Mouse (Mus musculus): ENCODE measurements around the gene Brd3. TPM values are rescaled to one million over a fixed set of nuclear protein-coding genes. Genes with fewer than 3 reads are reported as not detected.
A peak's percentile ranks its signal among the peaks of the same experiment; 100 is the strongest.
"Not testable (repeated sequence)": the region's sequence is repeated elsewhere in the genome, so short reads cannot be mapped to it uniquely, and the experiment has no call there.

The Brd3 gene
- 10.7 and 13.7 TPM in 2 replicates for polyA plus RNA-seq (2012; rRNA removed)

DNA sequence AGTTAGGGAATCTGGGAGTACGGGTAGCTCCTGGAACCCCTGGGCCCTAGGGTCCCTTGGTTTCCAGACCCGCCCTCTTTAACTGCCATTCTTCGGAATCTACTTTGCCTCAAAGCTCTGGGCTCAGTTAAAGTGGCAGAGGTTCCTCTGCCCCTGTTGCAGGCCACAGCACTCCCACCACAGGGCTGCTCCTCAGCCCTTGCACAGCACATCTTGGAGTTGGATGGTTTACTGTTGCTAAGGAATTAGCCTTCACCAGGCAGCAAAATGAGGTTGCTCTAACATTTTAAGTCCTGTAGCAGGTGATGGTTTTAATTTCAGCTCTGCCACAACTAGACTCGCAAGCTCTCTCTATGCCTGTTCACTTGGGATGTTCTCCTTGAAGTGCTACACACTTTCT is at the start of gene Brd3:
Gene Brd3, minus strand, starts transcription at position 101 of the 400 bp plus-strand sequence.
- DNase-seq (ENCODE audit: low read depth, low spot score) = no peak
- 82% methylated on average over 4 of the region's 4 CpGs for WGBS

DNA sequence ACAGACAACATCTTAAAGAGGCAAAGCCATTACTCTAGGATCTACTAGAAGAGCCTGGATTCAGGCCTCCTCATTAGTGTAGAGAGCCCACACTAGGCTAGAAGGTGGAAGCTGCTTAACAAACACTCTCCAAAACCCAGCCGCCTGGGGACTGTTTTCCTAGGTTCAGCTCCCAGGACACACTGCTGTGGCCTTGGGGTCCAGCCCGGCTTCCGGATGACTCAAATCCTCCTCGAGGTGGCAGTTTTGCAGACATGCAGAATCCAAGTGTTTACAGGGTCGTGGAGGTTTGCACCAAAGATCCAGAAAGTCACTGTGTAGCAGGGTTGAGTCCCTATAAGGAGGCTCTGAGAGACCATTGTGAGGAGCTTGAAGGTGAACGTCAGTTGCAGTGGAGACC is 49.5 kb upstream of the Brd3 start:
- no peak for DNase-seq (ENCODE audit: low read depth, low spot score)
- WGBS = 82% methylated on average over 6 of the region's 6 CpGs

DNA sequence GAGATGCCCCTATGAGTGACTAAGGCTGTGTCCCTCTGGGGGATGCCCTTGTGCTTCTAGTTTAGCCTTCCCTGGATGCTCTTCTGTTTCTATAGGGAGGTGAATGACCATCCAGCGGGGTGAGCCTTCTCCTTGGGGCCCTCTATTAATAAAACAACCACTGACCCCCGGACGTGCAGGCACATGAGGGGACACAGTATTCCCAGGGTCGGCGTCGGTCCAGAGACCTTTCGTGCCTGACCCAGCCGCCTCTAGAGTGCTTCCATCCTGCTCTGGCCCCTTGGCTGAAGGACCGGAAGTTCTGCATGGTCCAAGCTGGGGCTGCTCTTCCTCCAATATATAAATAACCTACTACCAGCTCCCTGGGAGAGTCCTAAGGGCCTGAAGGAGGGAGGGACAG is 46.8 kb upstream of the Brd3 start:
- 68% methylated on average over 9 of the region's 9 CpGs for WGBS
- no peak for DNase-seq (ENCODE audit: low read depth, low spot score)

DNA sequence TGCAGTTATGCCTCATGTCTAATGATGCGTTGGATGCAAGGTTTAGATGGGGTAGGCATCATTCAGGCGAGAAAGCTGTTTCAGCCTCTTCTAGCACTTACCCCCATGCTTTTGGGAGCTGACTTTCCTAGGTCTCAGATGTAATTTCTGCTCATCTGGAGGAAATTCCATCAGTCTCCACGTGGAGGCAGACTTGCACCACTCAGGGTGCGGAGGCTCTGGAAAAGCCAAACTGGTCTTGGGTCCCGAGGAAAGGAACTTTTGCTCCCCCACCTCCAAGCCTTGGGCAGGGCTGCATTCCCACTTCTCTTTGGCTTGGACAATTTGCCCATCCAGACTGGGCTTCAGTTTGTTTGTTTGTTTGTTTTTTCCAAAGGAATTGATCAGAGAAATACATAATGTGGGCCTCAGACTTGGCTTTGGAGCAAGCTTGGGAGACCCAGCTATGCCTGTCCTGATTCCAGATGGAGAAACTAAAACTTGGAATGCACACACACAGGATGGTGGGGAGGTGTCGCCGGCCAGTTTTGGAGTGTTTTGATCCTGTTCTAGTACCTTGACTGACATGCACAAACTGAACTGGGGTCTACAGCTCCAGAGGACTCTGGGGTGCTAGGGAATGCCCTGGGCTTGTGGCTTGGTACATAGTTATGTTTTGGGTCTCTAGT is 45.3 kb upstream of the Brd3 start:
- 18% methylated on average over 7 of the region's 7 CpGs for WGBS

DNA sequence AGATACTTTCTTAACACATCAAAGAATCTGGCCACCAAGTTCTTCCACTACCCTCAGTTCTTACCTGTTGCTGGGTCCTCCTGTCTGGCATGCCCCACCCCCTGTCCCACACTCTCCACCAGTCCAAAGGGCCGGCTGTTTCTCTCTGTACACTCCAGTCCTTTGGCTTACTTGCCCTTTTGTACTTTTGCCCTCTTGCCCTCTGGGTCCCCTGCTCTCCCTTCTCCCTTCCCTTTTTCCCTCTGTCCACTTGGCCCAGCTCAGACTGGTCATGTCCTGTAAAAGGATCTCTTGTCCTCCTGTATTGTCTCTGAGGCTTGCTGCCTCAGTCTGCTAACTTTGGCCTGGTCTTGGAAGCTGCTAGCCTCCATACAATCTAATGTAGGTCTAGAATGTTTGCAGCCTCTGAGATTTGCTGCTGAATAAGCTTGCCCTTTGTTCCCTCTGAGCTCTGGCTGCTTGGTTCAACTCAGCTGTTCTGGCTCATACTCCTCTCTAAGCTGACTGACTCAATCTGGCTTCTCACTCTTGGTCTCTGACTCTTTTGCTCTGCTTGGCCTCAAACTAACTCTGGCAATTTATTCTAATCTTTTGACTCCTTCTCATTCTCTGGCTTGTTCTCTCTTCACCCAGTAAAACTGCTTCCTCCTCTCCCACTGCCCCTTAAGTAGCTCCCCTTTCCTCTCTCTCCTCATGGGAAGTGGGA is 41.4 kb upstream of the Brd3 start:
- DNase-seq (ENCODE audit: low read depth, low spot score) = no peak
- WGBS = 51% methylated on average over 1 of the region's 1 CpGs

More for the DNA sequence above, 45.3 kb upstream of the Brd3 start:
- DNase-seq (ENCODE audit: low read depth, low spot score) = no peak

DNA sequence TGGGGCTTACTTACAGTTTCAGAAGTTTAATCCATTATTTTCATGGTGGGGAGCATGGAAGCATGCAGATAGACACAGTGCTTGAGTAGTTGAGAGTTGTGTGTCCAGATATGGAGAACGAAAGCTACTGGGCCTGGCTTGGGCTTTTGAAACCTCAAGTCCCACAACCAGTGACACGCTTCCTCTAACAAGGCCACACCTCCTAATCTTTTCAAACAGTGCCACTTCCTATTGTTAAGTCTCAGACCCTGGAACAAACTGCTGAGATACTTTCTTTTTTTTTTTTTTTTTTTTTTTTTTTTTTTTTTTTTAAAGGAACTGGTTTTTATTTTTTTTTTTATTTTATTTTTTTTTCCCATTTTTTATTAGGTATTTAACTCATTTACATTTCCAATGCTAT is 40.5 kb upstream of the Brd3 start:
- no peak for DNase-seq (ENCODE audit: low read depth, low spot score)
- WGBS = 93% methylated on average over 2 of the region's 2 CpGs

DNA sequence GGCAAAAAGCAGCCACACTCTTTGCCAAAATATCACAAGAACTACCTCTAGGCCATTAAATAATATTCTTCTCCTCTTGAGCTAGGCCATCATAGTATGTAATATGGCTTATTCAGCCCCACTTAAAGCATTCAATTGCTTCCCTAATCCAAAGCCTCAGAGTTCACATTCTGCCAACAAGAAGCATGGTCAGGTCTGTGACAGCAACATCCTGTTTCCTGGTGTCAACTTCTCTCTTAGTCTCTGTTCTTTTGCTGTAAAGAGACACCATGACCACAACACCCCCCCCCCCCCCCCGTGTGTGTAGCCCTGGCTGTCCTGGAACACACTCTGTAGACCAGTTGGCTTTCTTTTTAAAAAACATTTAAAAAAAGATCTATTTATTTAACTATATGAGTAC is 39.9 kb upstream of the Brd3 start:
- DNase-seq (ENCODE audit: low read depth, low spot score) = no peak
- 52% methylated on average over 1 of the region's 1 CpGs for WGBS

DNA sequence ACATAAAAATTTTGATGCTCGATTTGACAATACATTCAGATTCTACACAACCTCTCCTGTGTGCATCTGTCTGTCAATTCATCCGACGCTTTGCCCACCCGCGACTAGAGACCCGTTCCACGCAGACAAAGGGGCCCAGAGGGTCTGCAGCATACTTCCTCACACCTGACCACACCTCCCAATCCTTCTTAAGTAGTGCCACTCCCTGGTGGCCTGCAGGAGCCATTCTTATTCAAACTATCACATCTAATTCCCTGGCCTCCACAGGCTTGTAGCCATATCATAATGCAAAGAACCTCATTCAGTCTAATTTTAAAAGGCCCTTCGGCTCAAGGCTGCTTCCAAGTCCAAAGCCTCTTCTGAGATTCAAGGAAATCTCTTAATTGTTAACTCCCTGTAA is 38.6 kb upstream of the Brd3 start:
- not testable (repeated sequence) for DNase-seq (ENCODE audit: low read depth, low spot score)
- 83% methylated on average over 8 of the region's 8 CpGs for WGBS

DNA sequence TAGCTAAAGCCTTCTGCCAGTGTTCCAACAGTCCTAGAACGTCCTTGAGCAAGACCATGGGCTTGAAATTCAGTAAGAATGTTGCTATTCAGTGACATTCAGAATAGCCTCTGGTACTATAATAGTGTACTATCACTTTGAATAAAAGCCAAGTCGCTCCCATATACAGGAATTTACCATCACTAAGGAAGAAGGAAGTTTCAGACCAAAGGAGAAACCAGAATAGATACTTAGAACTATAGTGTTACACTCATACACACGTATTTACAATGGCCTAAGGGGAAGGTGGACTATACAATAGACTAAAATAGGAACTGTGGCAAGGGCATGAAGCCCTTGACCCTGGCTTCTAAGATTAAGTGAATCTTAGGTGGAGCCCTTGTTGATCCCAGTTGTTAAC is 38.1 kb upstream of the Brd3 start:
- not testable (repeated sequence) for DNase-seq (ENCODE audit: low read depth, low spot score)
- 52% methylated on average over 3 of the region's 3 CpGs for WGBS

DNA sequence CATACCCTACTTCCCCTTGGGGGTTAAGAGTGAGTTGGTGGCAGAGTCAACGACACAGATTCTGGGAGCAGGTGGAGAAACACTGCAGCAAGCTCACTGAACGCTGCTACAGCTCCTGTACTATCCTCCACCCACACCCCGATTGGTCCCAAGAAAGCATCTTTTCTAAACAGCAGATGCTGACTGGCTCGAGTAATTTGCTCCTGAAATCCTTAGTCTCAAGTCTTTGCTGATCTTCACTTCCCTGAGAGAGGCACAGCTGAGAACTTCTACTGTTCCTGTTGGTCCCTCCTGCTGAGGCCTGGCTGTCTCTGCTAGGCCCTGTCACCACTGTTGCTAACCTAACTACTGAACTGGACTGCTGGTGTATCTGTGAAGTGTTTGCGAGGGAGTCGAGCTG is 37.2 kb upstream of the Brd3 start:
- WGBS = 87% methylated on average over 6 of the region's 6 CpGs
- DNase-seq (ENCODE audit: low read depth, low spot score) = no peak

DNA sequence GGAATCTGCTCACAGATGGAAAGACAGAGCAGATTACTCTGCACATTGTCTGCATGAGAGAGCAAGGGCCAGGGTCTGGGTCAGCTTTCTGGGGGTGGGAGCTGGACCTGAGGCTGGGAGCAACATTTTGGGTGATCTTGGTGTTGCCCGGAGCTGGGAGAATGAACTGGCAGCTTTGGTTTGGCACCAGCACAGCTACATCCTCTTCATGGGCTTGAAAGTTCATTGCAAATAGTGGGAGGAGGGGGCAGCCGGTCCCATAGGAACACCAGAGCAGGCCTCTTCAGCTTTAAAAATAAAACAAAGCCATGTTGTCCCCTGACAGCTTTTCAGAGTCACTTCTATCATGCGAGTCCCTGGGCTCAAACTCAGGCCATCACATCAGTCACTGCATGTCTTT is 33.8 kb upstream of the Brd3 start:
- DNase-seq (ENCODE audit: low read depth, low spot score) = no peak
- WGBS = 89% methylated on average over 3 of the region's 3 CpGs

DNA sequence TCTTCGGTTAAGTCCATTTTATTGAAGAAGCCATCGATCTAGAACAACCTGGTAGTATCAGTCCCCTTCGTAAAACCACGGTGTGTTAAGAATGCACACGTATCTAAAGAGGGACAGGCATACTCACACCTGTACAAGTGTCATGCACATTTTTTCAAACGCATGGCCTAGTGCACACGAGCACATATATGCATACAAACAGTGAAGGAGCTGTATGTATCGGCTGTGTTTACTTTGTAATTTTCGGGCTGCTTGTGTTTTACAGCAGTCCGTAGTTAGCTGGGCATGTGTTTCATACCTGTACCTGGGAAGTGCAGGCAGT is 33.0 kb upstream of the Brd3 start:
- 6% methylated on average over 10 of the region's 10 CpGs for WGBS
- DNase-seq (ENCODE audit: low read depth, low spot score) = no peak

DNA sequence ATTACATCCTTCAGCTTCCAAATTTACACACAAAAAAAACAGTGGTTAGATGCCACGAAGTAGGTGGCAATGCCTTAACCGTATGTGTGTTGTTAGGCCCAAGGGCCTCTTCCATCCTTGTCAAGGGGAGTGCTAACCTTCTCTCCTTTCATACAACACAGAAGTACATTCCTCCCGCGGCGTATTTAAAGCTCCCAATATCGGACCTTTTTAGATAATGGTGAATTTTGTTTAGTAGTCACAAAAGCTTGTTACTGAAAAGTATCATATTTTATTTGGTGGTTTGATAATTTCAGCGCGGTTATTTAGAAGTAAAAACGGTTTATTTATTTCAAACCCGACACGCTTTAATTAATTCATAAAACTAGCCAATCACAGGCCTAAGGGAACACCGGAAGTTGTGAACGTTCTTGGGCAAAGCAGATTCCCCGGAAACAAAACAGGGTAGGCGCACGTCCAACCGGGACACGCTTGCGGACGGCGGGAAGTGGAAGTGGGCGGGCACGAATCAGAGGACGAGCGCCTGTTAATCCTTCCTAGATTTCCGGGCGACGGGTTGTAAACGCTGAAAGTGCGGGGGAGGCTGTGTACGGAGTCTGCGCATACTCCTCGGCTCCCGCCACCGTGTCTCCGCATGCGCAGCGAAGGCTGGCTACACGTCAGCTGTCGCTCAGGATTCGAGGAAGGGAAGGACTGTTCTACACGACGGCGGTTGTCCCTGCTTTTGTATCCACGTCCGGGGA is 32.5 kb upstream of the Brd3 start:
- peak; percentile 97 for DNase-seq (ENCODE audit: low read depth, low spot score)
- under 1% methylated on average over 46 of the region's 46 CpGs for WGBS

DNA sequence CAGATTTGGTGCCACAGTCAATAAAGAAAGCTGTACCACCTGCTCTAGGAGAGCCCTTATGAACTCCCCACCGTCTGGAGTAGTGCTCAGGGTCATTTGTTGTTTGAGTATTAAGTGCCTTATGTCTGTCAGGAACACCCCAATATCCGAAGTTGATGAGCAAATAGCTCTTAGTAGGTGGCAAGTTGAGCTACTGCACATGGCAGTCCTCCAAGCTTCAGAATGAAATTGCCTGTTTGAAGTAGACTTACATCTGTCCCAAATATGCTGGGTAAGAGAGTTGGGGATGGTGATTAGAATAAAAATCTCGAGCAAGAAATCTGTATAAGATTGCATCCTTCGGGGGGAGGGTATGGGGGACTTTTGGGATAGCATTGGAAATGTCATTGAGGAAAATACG is 31.9 kb upstream of the Brd3 start:
- 18% methylated on average over 5 of the region's 5 CpGs for WGBS
- DNase-seq (ENCODE audit: low read depth, low spot score) = no peak

DNA sequence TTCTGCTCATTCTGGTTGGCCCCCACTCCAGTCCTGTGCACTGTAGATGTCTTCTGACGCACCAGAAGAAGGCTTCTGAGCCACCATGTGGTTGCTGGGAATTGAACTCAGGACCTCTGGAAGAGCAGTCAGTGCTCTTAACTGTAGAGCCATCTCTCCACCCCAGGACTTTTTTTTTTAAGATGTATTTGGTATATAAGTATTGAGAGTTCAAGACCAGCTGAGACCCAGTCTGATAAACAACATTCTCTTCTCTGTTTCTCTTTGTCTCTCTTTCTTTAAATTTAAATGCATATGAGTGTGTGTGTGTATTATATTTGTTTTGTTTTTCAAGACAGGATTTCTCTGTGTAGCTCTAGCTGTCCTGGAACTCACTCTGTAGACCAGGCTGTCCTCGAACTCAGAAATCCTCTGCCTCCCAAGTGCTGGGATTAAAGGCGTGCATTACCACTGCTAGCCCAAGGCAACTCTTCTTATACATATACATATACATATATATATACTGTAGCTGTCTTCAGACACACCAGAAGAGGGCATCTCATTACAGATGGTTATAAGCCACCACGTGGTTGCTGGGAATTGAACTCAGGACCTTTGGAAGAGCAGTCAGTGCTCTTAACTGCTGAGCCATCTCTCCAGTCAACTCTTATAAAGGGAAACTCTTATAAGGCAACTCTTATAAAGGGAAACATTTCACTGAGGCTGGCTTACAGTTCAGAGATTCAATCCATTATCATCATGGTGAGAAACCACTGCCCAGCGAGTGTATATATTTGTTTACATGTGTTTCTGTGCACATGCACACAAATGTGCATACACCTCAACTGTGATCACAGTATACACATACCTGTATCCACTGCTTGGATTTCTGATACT is 31.2 kb upstream of the Brd3 start:
- WGBS = 63% methylated on average over 5 of the region's 5 CpGs
- not testable (repeated sequence) for DNase-seq (ENCODE audit: low read depth, low spot score)

DNA sequence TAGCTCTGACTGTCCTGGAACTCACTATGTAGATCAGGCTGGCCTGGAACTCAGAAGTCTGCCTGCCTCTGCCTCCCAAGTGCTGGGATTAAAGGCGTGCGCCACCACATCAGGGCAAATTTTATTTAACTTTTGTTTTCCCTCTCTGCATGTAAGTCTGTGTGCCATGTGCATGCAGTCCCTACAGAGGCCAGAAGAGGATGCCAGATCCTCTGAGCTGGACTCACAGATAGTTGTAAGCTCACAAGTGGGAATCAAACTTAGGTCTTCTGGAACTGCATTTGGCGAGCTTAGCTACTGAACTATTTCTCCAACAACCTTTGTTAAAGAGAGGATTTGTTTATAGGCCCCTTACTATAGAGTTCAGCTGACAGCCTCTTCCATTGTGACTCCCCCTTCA is 10.8 kb upstream of the Brd3 start:
- WGBS = 95% methylated on average over 3 of the region's 3 CpGs
- DNase-seq (ENCODE audit: low read depth, low spot score) = no peak

DNA sequence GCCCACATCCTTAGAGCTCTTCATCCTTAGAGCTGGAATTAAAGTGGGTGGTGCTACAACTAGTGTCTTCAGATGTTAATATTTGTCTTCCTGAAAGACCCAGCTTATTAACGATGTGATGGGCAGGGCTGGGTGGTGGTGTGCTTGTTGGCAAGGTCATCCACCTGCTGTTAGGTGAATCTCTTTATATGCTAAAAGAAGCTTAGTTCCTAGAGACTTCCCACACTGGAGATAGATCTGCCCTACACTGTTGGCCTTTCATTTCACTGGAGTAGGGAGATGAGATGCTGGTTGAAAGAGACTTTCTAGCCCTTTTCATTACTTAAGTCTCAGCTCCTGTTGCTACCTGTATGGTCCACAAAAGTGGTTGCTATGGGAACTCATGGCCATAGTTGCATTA is 8.8 kb upstream of the Brd3 start:
- DNase-seq (ENCODE audit: low read depth, low spot score) = no peak
- 6% methylated on average over 1 of the region's 1 CpGs for WGBS

DNA sequence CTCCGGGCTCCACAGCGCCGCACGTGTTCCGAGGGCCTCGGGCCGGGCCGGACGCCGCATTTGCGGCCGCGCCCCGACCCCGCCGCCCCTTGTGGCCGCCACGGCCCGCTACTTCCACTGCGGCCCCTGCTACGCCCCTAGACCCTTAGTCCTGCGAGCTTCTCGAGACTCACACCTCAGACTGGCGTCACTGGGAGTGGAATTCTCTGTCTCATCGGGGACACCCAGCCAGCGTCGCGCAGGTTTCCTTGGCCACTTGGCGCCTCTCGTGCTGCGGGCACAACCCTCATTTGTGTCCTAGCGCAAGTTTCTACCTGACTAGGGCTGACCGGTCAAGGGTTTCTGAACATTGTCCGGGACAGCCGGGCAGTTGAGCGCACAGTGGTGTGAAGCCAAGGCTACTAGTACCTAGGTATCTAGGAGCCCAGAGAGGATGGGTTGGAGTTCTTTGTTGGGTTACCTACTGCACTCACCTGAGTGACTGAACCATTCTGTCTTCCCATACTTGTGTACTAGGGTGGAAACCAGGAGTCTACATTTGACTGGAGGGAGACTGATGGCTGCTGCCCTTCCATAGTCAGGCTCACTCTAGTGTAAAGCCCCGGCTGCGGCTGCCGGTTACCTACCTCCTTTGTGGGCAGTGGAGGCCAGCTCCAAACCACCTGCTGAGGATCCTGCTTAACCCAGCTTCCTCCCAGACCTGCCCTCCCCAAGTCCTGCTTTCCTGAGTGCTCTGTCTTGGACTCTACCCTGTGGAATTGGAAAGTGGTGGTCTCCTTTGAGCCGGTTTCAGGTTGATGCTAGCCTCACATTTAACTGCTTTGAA is 8.1 kb upstream of the Brd3 start:
- under 1% methylated on average over 40 of the region's 40 CpGs for WGBS
- DNase-seq (ENCODE audit: low read depth, low spot score) = no peak

DNA sequence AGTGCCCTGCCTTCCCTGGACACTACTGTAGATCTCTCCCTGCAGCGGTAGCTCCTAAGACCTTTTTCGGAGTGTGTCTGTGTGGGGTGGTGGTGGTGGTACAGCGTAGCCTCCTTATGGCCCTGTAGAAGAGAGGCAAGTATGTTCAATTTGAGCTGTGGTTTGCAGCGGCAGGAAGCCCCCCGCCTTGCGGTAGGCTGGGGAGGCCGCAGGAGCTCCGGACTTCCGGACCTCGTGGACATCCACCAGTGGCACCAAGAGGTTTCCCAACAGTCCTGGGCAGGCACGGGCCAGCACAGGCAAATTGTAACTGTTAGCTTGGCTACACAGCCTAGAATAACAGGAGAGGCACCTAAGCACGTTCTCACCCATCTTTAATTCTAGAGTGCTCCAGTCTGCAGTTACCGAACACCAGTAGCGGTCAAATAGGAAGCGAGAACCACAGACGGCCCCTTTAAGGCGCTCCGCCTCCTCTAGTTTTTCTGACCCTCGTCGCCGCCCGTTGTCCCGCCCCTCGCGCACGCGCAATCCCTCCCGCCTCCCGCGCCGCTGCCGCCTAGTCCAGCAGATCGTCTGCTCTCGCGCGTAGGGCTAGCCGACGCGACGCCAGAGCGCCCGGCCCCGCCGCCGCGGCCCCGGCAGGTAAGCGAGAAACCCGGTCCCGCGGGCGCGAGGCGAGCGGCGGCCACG is 7.3 kb upstream of the Brd3 start, which contains the start of gene Wdr5:
Gene Wdr5, plus strand, starts transcription at position 519 of the 690 bp plus-strand sequence.
- DNase-seq (ENCODE audit: low read depth, low spot score) = peak; percentile 52
- under 1% methylated on average over 57 of the region's 57 CpGs for WGBS

Data from large intestine, adult 2 months (tissue).